ENCODE assay signal across 19 mouse cellular contexts in the genomic region with DNA sequence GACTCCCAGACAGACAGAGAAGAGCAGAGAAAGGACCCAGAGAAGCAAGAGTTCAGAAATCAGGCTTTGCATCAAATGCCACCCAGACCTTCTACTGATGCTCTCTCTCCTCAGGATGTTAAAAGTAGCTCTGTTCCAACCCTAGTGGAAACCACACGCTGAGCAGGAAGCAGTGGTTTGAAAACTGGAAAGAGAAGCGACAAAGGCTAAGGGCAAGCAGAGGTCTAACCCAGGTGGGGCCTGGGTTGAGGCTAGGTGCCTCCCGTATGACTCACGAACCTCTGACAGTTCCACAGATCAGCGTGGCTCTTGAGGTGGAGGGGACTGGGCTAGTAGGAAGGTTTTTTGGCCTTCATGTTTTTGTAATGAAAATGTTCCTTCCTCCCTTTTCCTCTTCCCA. TPM values are rescaled to one million over a fixed set of nuclear protein-coding genes. Genes with fewer than 3 reads are reported as not detected.
DNase-seq lines count a peak whose midpoint lies in the region; ATAC-seq and TF ChIP-seq lines count a peak whose summit lies in the region.
"Had no signal": no experiment of that assay in that cellular context is flagged by ENCODE, and none has a peak within 500 bp of the region (broad histone marks: within the 10 kb centered on the region; RNA-seq: fewer than 3 reads in every experiment).

No protein-coding gene starts in this region.

- 89% methylated on average over 5 of the region's 5 CpGs for WGBS in hindbrain, embryonic 14.5 days
- WGBS in embryonic facial prominence, embryonic 10.5 days: 91% methylated on average over 5 of the region's 5 CpGs
- 77% methylated on average over 5 of the region's 5 CpGs for WGBS in lung, postnatal 0 days

- no peak overlapping the region for H3K9ac ChIP-seq in hindbrain, embryonic 14.5 days
- no peak overlapping the region for H3K9ac ChIP-seq in lung, postnatal 0 days (replicated peaks; ENCODE audit: low read depth)
- H3K9ac ChIP-seq: liver, embryonic 13.5 days; lung, embryonic 15.5 days; midbrain, embryonic 15.5 days; neural tube, embryonic 12.5 days had no signal

- no peaks in the 10 kb centered on the region for H3K27me3 ChIP-seq in hindbrain, embryonic 14.5 days (ENCODE audit: control insufficient read depth, insufficient read depth, low read length)
- peaks cover 24% of the 10 kb centered on the region; the same call in 1 of the 2 replicates for H3K27me3 ChIP-seq in embryonic facial prominence, embryonic 10.5 days (replicated peaks; ENCODE audit: low read depth, poor library complexity, severe bottlenecking)
- H3K27me3 ChIP-seq in lung, postnatal 0 days (replicated peaks; ENCODE audit: insufficient read depth, low read length): no peaks in the 10 kb centered on the region
- H3K27me3 ChIP-seq: lung, embryonic 15.5 days; megakaryocyte, embryonic 14.5 days; midbrain, embryonic 15.5 days had no signal

- H3K36me3 ChIP-seq in hindbrain, embryonic 14.5 days (replicated peaks; ENCODE audit: control insufficient read depth, insufficient read depth): no peaks in the 10 kb centered on the region
- H3K36me3 ChIP-seq in embryonic facial prominence, embryonic 10.5 days (replicated peaks): no peaks in the 10 kb centered on the region
- no peaks in the 10 kb centered on the region for H3K36me3 ChIP-seq in lung, postnatal 0 days (ENCODE audit: insufficient read depth, low read length)
- H3K36me3 ChIP-seq: liver, embryonic 13.5 days; lung, embryonic 15.5 days; midbrain, embryonic 15.5 days; neural tube, embryonic 12.5 days had no signal

- H3K4me2 ChIP-seq in hindbrain, embryonic 14.5 days (replicated peaks): no peak overlapping the region
- H3K4me2 ChIP-seq in lung, postnatal 0 days (replicated peaks; ENCODE audit: low read depth, low read length): no peak overlapping the region
- H3K4me2 ChIP-seq: liver, embryonic 13.5 days; lung, embryonic 15.5 days; midbrain, embryonic 15.5 days; neural tube, embryonic 12.5 days had no signal

- ATAC-seq in activated CD4-positive, CD25-positive, alpha-beta regulatory T cell, adult 4 months: peak; percentile 45
- ATAC-seq in monocyte, adult 5-6 weeks (replicated peaks; ENCODE audit: insufficient number of reproducible peaks, low FRiP score, low TSS enrichment, poor library complexity, severe bottlenecking): peak; percentile 25
- ATAC-seq in hindbrain, embryonic 14.5 days (ENCODE audit: low FRiP score): no peak
- ATAC-seq in lung, postnatal 0 days: no peak
- ATAC-seq: intestine, postnatal 0 days; midbrain, embryonic 15.5 days had no signal

- H3K4me1 ChIP-seq in hindbrain, embryonic 14.5 days (replicated peaks; ENCODE audit: control insufficient read depth, insufficient read depth, low read length): peaks cover 8% of the 10 kb centered on the region
- peaks cover 30% of the 10 kb centered on the region for H3K4me1 ChIP-seq in embryonic facial prominence, embryonic 10.5 days
- no peaks in the 10 kb centered on the region for H3K4me1 ChIP-seq in lung, postnatal 0 days (ENCODE audit: insufficient read depth, low read depth, low read length)

- no peak overlapping the region for H3K27ac ChIP-seq in hindbrain, embryonic 14.5 days
- no peak overlapping the region for H3K27ac ChIP-seq in embryonic facial prominence, embryonic 10.5 days (replicated peaks)
- no peak overlapping the region for H3K27ac ChIP-seq in lung, postnatal 0 days (ENCODE audit: low read length)
- H3K27ac ChIP-seq: kidney, postnatal 0 days; left cerebral cortex, adult 2 months; liver, embryonic 13.5 days; lung, embryonic 15.5 days; midbrain, embryonic 15.5 days; neural tube, embryonic 12.5 days had no signal

- peak; percentile 87 for DNase-seq in CD4-positive helper T cell, adult 2 months (ENCODE audit: low read depth, low spot score)
- DNase-seq in thymus, postnatal 14 days: peak; percentile 73
- DNase-seq in hindbrain, embryonic 14.5 days (ENCODE audit: low spot score): no peak
- DNase-seq in embryonic facial prominence, embryonic 10.5 days (ENCODE audit: low spot score): no peak
- DNase-seq in lung, postnatal 0 days (ENCODE audit: low spot score): no peak
- DNase-seq: adrenal gland, adult 2 months; B cell, adult 2 months; cerebellum, adult 11-12 months; gastrocnemius, postnatal 10 days; liver, embryonic 13.5 days had no signal

- no peak for TF ChIP-seq CTCF in lung, postnatal 0 days (IDR thresholded peaks at IDR 0.05)

- H3K9me3 ChIP-seq in hindbrain, embryonic 14.5 days (ENCODE audit: control insufficient read depth, low read length): no peaks in the 10 kb centered on the region
- no peaks in the 10 kb centered on the region for H3K9me3 ChIP-seq in embryonic facial prominence, embryonic 10.5 days
- no peaks in the 10 kb centered on the region for H3K9me3 ChIP-seq in lung, postnatal 0 days (ENCODE audit: low read length)
- H3K9me3 ChIP-seq: liver, embryonic 13.5 days; lung, embryonic 15.5 days; midbrain, embryonic 15.5 days; neural tube, embryonic 12.5 days had no signal

- H3K4me3 ChIP-seq in hindbrain, embryonic 14.5 days (replicated peaks; ENCODE audit: low read length): no peak overlapping the region
- no peak overlapping the region for H3K4me3 ChIP-seq in embryonic facial prominence, embryonic 10.5 days
- no peak overlapping the region for H3K4me3 ChIP-seq in lung, postnatal 0 days (ENCODE audit: low read depth, low read length)
- H3K4me3 ChIP-seq: left cerebral cortex, adult 2 months; liver, embryonic 13.5 days; lung, embryonic 15.5 days; megakaryocyte, embryonic 14.5 days; midbrain, embryonic 15.5 days; neural tube, embryonic 12.5 days had no signal

- no peak for TF ChIP-seq EP300 in lung, postnatal 0 days (IDR thresholded peaks at IDR 0.05)

RNA-seq across cellular contexts. Expression of a gene that starts 4.9 kb away (rescaled TPM):
- polyA plus RNA-seq in activated CD4-positive, CD25-positive, alpha-beta regulatory T cell, adult 4 months (2017; shearing (Covaris generic)): 10 to 100 TPM; 15.2 to 15.3 TPM
- 24.9 to 35.4 TPM (median 27.8 TPM) in 3 replicates for total RNA-seq in monocyte, adult 5-6 weeks (2017)
- 37.7 and 41.0 TPM in 2 replicates for polyA plus RNA-seq in hindbrain, embryonic 14.5 days (2014; fragmentation: Nextera tagmentation; extraction: Ambion mirVana)
- 43.9 and 46.9 TPM in 2 replicates for polyA plus RNA-seq in embryonic facial prominence, embryonic 10.5 days (2016; fragmentation: Nextera tagmentation; extraction: Ambion mirVana)
- 26.8 and 27.2 TPM in 2 replicates for polyA plus RNA-seq in lung, postnatal 0 days (2015; fragmentation: Nextera tagmentation; extraction: Ambion mirVana)

RNA-seq across cellular contexts. Expression of a gene that starts 9.6 kb away (rescaled TPM):
- 100 to 1,000 TPM; 375 to 386 TPM for polyA plus RNA-seq in activated CD4-positive, CD25-positive, alpha-beta regulatory T cell, adult 4 months (2017; shearing (Covaris generic))
- 1,034 to 1,189 TPM (median 1,065 TPM) in 3 replicates for total RNA-seq in monocyte, adult 5-6 weeks (2017)
- 0.99 and 1.1 TPM in 2 replicates for polyA plus RNA-seq in hindbrain, embryonic 14.5 days (2014; fragmentation: Nextera tagmentation; extraction: Ambion mirVana)
- 0.60 and 1.3 TPM in 2 replicates for polyA plus RNA-seq in embryonic facial prominence, embryonic 10.5 days (2016; fragmentation: Nextera tagmentation; extraction: Ambion mirVana)
- 19.1 and 21.1 TPM in 2 replicates for polyA plus RNA-seq in lung, postnatal 0 days (2015; fragmentation: Nextera tagmentation; extraction: Ambion mirVana)

Comparison
In these comparisons a context has a peak if more than half of its experiments do, and no peak if none do; other contexts are left out.
1. DNase-seq: peak in CD4-positive helper T cell, adult 2 months (single experiment) and thymus, postnatal 14 days (single experiment); none in hindbrain, embryonic 14.5 days (single experiment), embryonic facial prominence, embryonic 10.5 days (single experiment) and lung, postnatal 0 days (single experiment).
2. ATAC-seq: peak in activated CD4-positive, CD25-positive, alpha-beta regulatory T cell, adult 4 months (single experiment) and monocyte, adult 5-6 weeks (single experiment); none in hindbrain, embryonic 14.5 days (single experiment) and lung, postnatal 0 days (single experiment).
3. RNA of a gene that starts 9.6 kb away (polyA plus RNA-seq): 375 to 386 TPM in activated CD4-positive, CD25-positive, alpha-beta regulatory T cell, adult 4 months; 19.1 to 21.1 TPM in lung, postnatal 0 days, 0.60 to 1.3 TPM in embryonic facial prominence, embryonic 10.5 days and 0.99 to 1.1 TPM in hindbrain, embryonic 14.5 days; every median in the first group is over 10 times any median in the second.